Mouse (Mus musculus) monocyte, adult 5-6 weeks (primary cell): ENCODE results near the gene Faf1. TPM values are rescaled to one million over a fixed set of nuclear protein-coding genes. Genes with fewer than 3 reads are reported as not detected.

Experiments used
- ATAC-seq: fragments of 153-309, 156-312 bp; replicated peaks from 2 replicates; pipeline ENCODE4 v1.8.0; 2017; ENCODE audit warnings: mild to moderate bottlenecking; ENCODE audit not compliant: low TSS enrichment, insufficient number of reproducible peaks, severe bottlenecking, poor library complexity, low FRiP score
- total RNA-seq: library from RNA; stranded (forward); fragments of 200-1000, 200-491, 200-594 nt; gene quantifications from 3 replicates; pipeline ENCODE4 v1.2.3, GENCODE M21; 2017

The Faf1 gene
- total RNA-seq, 1 experiment from 2014 or later = 38.0 TPM

DNA sequence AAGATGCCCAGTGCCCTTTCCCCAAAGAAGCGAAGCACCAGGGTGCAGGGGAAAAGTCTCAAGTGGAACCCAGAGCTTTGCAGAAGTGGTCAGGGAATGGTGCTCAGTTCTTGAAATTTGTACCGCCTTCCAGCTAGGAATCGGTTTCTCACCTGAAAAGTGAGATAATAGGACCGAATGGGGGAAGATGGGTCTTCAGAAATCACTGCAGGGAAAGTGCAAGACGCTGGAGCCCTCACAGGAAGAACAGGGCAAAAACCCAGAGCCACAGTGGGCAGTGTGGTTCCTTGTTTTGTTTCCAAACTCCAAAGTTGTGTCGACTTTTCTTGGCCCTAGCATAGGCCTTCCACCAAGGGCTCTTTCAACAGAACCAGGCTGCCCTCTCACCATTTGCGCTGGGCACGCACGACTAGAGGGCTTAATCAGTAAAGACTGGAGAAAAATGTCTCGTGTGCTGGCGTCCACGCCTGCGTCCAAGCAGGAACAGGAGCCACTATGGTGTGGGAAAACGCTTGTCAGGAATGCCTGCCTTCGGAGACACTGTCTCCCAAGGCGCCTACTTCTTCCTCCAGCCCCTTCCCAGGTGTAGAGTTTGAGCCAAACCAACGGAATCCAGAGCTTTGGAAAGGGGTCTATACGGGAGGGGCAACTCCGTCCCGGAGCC lies 297.7 kb downstream of the Faf1 start:
- no peak for ATAC-seq

DNA sequence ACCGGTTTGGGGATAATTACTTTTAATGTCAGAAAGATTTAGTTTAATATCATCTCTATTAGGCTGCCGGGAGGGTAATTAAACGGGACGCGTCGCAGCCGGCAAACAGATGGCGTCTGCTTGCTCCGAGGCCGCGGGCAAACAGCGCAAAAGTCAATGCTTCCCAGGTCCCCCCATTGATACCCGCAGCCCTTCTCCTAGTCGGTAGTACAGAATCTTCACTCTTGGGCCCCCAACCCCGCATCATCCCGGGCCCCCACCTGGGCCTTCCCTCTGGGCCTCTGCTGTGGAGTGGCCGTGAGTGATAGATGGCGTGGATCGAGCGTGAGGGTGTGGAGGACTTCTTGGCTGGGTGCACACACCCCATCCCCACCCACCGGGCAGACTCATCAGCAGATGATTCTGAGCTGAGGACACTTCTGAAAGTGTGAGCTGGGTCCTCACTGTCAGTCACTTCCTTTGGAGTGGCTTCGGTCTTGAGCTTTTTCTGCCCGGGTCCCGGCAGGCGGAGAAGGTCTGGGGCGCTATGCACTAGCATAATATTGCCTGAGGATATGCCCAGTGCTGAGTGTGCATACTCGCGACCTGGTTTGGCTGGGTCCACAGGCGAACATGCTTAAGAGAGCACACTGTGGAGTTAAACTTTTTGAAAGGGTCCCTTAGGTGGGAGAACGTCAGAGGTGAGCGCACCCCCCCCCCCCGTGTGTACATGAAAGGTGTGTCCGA lies 298.4 kb downstream of the Faf1 start:
- ATAC-seq = no peak

GRCm38 (mm10) chr4:109975381-109976240 lies 299.2 kb downstream of the Faf1 start:
- no peak for ATAC-seq

- ATAC-seq = no peak
These were observed 300.1 kb downstream of the Faf1 start for GRCm38 (mm10) chr4:109976273-109977147.

- no peak for ATAC-seq
These were observed 301.0 kb downstream of the Faf1 start, which contains the start of gene Dmrta2 for GRCm38 (mm10) chr4:109977148-109978067. Dmrta2 (plus strand) TSS chr4:109978053.

GRCm38 (mm10) chr4:109978068-109978857 lies 301.9 kb downstream of the Faf1 start:
- ATAC-seq = no peak

- ATAC-seq = no peak
These were observed 302.5 kb downstream of the Faf1 start for GRCm38 (mm10) chr4:109978858-109979340.

DNA sequence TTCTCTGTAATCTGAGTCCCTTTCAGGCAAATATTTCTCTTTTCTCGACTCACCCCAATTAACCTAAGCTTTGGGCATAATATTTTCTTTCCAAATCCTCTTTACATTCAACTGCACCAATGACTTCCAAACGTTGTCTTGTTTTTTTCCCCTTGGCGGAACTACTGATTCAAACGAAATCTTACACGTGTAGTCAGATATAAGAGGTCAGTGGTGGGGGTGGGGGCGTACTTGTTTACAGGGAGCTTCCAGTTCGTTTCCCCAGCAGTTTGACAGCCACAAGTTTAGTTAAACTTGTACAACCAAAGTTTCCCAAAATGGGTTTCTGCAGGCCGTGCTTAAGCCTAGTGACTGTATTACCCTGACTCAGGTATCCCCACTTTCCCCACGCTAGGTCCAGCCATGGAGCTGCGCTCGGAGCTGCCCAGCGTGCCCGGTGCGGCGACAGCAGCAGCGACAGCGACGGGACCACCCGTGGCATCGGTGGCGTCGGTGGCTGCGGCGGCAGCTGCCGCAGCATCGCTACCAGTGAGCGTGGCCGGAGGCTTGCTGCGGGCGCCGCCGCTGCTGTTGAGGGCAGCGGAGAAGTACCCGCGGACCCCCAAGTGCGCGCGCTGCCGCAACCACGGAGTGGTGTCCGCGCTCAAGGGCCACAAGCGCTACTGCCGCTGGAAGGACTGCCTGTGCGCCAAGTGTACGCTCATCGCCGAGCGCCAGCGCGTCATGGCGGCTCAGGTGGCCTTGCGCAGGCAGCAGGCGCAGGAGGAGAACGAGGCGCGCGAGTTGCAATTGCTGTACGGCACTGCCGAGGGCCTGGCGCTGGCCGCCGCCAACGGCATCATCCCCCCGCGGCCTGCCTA lies 303.3 kb downstream of the Faf1 start:
- ATAC-seq = no peak

DNA sequence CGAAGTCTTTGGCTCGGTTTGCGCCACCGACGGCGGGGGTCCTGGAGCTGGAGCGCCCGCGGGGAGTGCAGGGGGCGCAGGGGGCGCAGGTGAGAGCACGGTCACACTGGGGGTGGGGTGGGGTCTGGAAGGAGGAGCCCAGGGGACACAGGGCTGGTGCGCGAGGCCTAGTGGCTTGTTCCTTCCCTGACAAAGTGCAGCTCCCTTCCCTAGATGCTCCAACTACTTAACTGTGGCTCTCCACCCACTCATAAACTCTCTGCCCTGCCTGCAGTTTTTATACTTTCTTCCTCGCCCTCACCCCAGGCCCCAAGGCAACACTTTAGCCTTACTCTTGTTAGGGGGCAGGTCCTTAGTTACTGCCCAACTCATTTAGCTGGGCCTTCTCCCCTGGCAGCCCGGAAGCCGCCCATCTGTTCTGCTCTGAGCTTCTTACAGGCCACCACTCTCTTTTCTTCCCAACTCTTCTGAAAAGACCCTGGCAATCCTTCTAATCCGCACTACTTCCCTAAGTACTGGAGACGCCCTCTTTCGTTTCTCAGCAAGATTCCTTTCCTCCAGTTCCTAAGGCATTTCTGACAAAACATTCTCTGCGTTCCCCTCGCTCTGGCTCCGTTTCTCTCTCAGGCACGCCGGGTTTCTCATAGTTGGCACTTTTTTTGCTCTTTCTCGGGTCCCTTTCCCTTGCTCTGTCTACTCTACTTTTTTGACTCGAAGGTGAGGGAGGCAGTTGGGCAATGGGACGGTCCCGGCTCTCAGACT lies 304.1 kb downstream of the Faf1 start:
- ATAC-seq = no peak

- ATAC-seq = no peak
These were observed 304.9 kb downstream of the Faf1 start for GRCm38 (mm10) chr4:109981083-109981870.

- ATAC-seq = no peak
These were observed 305.7 kb downstream of the Faf1 start for GRCm38 (mm10) chr4:109981871-109982680.

DNA sequence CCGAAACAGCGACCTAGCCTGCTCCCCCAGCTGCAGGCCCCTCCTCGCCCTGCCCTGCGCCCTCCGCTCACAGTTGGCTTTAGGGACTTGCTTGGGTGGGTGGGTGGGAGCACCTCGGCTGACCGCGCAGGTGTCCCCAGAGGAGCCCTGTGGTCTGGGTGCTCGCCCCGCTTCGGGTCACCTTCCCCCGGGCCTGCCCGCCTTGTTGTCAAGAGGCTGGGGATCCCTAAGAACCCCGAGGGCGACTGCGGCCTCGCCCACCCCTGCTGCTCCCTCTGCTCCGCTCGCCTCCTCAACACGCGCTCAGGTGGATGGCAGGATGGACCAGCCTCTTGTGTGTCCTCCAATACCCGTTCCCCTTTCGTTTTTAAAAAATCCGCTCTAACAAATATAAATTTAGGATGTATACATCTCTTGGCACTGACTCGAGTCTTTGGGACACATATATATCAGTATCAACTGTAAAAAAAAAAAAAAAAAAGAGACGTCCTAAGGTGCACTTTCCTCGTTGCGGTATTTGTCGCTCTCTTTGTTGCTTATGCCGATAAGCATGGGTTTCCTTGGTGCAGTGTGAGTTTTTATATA lies 306.4 kb downstream of the Faf1 start:
- no peak for ATAC-seq

GRCm38 (mm10) chr4:109983281-109984001 lies 307.1 kb downstream of the Faf1 start:
- no peak for ATAC-seq
